Mouse (Mus musculus) cortical plate, adult 2 months (tissue): Measurements from ENCODE around the gene Camta1.

Source experiments
- CTCF ChIP-seq: fragments of 200-500 bp; IDR thresholded peaks from 2 replicates; pipeline ENCODE4 v1.5.1; 2011; ENCODE audit warnings: mild to moderate bottlenecking, control low read depth, low read length; ENCODE audit not compliant: insufficient read depth; ENCODE audit errors: extremely low read depth
- POLR2A ChIP-seq: fragments of 200-500 bp; IDR thresholded peaks from 2 replicates; pipeline ENCODE4 v1.6.1; 2011; ENCODE audit warnings: mild to moderate bottlenecking, low read length, control low read depth; ENCODE audit not compliant: insufficient read depth; ENCODE audit errors: extremely low read depth

GRCm38 (mm10) chr4:151822986-151823385 is 38.7 kb downstream of the Camta1 start:
- no peak for TF ChIP-seq POLR2A
- no peak for TF ChIP-seq CTCF
